Mouse (Mus musculus) intestine, embryonic 16.5 days (tissue): ENCODE data around the gene Cuta. TPM values are rescaled to one million over a fixed set of nuclear protein-coding genes. Genes with fewer than 3 reads are reported as not detected.
"Not testable (repeated sequence)": the region's sequence is repeated elsewhere in the genome, so short reads cannot be mapped to it uniquely, and the experiment has no call there.

Experiments
- ATAC-seq: fragments of 200-750 bp; cut with Nextera tagmentation; 2 replicates; pipeline ENCODE4 v1.8.0; 2017; ENCODE audit warnings: moderate TSS enrichment, moderate library complexity
- H3K27ac ChIP-seq: fragments of 300-500 bp; sonication (generic); 2 replicates; pipeline ENCODE4 v1.5.1; 2014; ENCODE audit warnings: mild to moderate bottlenecking, low read length
- H3K27me3 ChIP-seq: fragments of 300-500 bp; sonication (generic); replicated peaks from 2 replicates; pipeline ENCODE4 v1.6.1; 2014; ENCODE audit warnings: low read length, control low read depth, mixed read lengths; ENCODE audit not compliant: control insufficient read depth, insufficient read depth
- H3K36me3 ChIP-seq: fragments of 300-500 bp; sonication (generic); 2 replicates; pipeline ENCODE4 v1.6.1; 2014; ENCODE audit warnings: low read length, control low read depth; ENCODE audit not compliant: control insufficient read depth, insufficient read depth
- H3K4me1 ChIP-seq: fragments of 300-500 bp; sonication (generic); 2 replicates; pipeline ENCODE4 v1.6.1; 2014; ENCODE audit warnings: low read length, control low read depth, mixed read lengths; ENCODE audit not compliant: control insufficient read depth, insufficient read depth
- H3K4me2 ChIP-seq: fragments of 300-500 bp; sonication (generic); 2 replicates; pipeline ENCODE4 v1.6.1; 2014; ENCODE audit warnings: low read depth, low read length, control low read depth
- H3K4me3 ChIP-seq: fragments of 300-500 bp; sonication (generic); 2 replicates; pipeline ENCODE4 v1.5.1; 2014; ENCODE audit warnings: mild to moderate bottlenecking, low read length
- H3K9ac ChIP-seq: fragments of 300-500 bp; sonication (generic); 2 replicates; pipeline ENCODE4 v1.6.1; 2014; ENCODE audit warnings: low read depth, low read length
- H3K9me3 ChIP-seq: fragments of 300-500 bp; sonication (generic); 2 replicates; pipeline ENCODE4 v1.6.1; 2016; ENCODE audit warnings: low read length, control low read depth; ENCODE audit not compliant: control insufficient read depth
- WGBS: fragments of 180-500 bp; shearing (Covaris S2); extraction: QIAGEN DNeasy Blood & Tissue Kit; methylation state at CpG from one replicate; pipeline ENCODE4 v1.1.7; 2014; 5-methylcytosine and 5-hydroxymethylcytosine counted together
- polyA plus RNA-seq: library from polyadenylated mRNA; unstranded; fragments of >200 nt; fragmentation: Nextera tagmentation; extraction: Ambion mirVana; gene quantifications from 2 replicates; pipeline ENCODE4 v1.2.1, GENCODE M21; 2015

The Cuta gene
- polyA plus RNA-seq, 1 experiment from 2014 or later, result 294 TPM

DNA sequence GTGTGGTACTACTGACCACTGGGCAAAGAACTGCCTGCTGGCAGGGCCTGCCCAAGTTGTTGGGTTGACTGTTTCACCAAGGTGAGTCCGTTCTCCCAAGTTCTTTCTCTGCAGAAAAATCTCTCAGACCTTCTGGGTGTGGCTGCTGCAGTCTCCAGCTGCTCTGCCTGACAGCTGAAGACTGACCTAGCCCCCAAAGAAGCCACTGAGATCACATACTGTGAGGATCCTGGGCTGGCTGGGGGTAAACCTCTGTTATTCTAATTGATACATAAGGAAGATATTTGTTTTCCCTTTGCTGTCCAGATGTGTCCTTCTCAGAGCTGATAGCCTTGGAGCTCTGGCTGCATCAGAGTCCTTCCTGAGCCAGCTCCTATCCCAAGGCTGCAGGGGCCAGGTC lies 24.1 kb downstream of the Cuta start:
- Histone ChIP-seq H3K9ac (no peak overlapping the region), H3K36me3 (no peaks in the 10 kb centered on the region), H3K4me1 (no peaks in the 10 kb centered on the region; the same call in 1 of the 2 replicates), H3K27me3 (no peaks in the 10 kb centered on the region), H3K9me3 (no peaks in the 10 kb centered on the region), H3K4me3 (no peak overlapping the region), H3K27ac (no peak overlapping the region), H3K4me2 (no peak overlapping the region)
- WGBS, result 48% methylated on average over 1 of the region's 1 CpGs
- no peak for ATAC-seq

DNA sequence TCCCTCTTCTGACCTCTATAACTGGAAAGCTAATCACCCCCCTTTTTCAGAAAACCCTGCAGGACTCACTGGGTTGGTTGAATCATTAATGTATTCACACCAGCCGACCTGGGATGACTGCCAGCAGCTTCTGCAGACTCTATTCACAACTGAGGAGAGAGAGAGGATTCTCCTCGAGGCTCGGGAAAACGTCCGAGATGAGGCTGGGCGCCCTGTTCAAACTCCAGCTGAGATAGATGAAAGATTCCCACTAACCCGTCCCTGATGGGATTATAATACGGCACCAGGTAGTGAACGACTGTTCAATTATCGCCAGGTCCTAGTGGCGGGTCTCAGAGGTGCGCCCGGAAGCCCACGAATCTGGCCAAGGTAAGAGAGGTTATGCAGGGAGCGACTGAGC lies 31.9 kb downstream of the Cuta start:
- 86% methylated on average over 14 of the region's 15 CpGs for WGBS
- H3K27ac ChIP-seq, H3K9me3 ChIP-seq, H3K4me3 ChIP-seq, ATAC-seq, H3K27me3 ChIP-seq, H3K4me2 ChIP-seq, H3K9ac ChIP-seq, H3K36me3 ChIP-seq, H3K4me1 ChIP-seq: not testable (repeated sequence)

DNA sequence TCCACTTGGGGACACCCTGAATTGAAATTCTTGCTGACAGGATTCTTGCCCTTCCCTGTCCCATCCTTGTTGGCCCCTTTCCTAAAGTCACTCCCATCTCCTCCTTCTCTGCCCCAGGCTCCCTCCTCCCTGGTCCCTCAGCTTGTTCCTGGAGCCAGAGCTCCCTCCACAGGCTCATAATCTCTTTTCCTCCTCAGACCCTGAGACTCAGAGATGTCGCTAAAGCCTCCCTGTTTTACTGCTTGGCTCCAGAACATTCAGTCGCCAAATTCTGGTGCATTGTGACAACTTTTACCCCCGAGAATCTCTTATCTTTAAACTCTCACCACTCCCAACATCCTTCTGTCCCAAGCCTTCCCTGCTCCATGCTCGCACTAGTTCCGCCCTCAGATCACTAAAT lies 35.0 kb downstream of the Cuta start:
- H3K27me3 ChIP-seq, result no peaks in the 10 kb centered on the region; the same call in 1 of the 2 replicates
- H3K4me1 ChIP-seq, result no peaks in the 10 kb centered on the region
- H3K9me3 ChIP-seq, result no peaks in the 10 kb centered on the region
- no peak overlapping the region for H3K4me2 ChIP-seq
- no peak overlapping the region for H3K4me3 ChIP-seq
- ATAC-seq, result no peak
- no peak overlapping the region for H3K9ac ChIP-seq
- no peak overlapping the region for H3K27ac ChIP-seq
- 55% methylated on average over 5 of the region's 5 CpGs for WGBS
- H3K36me3 ChIP-seq, result no peaks in the 10 kb centered on the region

DNA sequence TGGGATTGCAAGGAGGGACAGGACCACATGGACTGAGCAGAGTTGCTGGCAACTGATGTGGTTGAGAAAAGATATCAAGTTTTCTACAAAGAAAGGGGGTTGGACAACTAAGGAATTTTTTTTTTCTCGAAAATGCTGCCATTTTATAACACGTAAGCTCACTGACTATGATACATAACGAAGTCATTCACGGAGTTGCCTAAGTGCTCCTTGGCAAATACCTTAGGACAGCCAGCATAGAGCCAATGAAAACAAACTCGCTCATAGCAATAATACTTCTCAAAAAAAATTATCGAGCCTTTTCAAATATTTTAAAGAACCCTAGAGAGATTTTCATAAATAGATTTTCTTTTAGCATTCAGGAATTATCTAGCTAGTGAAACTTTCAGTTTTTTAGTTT lies 38.5 kb downstream of the Cuta start:
- H3K4me3 ChIP-seq, result no peak overlapping the region
- H3K36me3 ChIP-seq, result no peaks in the 10 kb centered on the region
- no peak for ATAC-seq
- H3K4me1 ChIP-seq, result no peaks in the 10 kb centered on the region
- no peak overlapping the region for H3K4me2 ChIP-seq
- H3K27me3 ChIP-seq, result no peaks in the 10 kb centered on the region; the same call in 1 of the 2 replicates
- H3K9me3 ChIP-seq, result no peaks in the 10 kb centered on the region
- no peak overlapping the region for H3K27ac ChIP-seq
- no peak overlapping the region for H3K9ac ChIP-seq
- 83% methylated on average over 6 of the region's 6 CpGs for WGBS

DNA sequence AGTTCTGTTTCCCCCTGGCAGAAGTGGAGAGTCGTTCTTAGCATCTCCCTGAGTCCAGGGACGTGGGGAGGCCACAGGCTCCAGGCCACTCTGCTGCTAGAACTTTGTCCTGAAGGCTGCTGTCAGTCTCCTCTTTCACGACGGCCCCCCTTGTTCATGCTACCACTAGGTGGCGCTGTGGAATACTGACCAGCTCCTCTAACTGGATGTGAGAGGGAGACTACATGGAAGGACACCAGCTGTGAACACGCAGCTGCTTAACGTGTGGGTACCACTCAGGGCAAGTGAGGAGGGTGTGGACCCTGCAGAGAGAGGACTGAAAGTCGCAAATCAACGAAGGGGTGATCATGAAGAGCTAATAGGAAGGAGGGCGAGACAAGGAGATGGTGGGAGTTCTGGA lies 43.8 kb downstream of the Cuta start:
- 12% methylated on average over 10 of the region's 10 CpGs for WGBS

DNA sequence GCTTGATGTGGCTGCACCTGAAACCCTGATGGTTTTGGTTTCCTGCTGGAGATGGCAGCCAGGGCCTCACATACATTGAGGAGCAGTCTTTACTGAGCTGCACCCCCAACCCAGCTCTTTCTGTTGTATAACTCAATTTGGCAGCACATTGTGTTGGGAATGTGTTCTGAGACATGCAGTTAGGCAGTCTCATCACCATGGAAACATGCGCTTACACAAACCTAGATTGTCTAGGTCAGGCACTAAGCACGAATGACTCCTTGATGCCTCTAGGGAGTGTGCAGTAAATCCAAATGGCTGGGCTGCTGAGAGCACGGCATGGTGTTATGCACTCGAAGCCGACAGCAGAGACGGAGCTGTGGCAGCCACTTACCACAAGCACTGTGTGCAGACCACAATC lies 45.0 kb downstream of the Cuta start:
- Histone ChIP-seq H3K9me3 (no peaks in the 10 kb centered on the region), H3K27me3 (no peaks in the 10 kb centered on the region), H3K4me3 (no peak overlapping the region), H3K27ac (no peak overlapping the region), H3K4me1 (no peaks in the 10 kb centered on the region; the same call in 1 of the 2 replicates), H3K36me3 (no peaks in the 10 kb centered on the region), H3K9ac (no peak overlapping the region), H3K4me2 (no peak overlapping the region)
- no peak for ATAC-seq
- 78% methylated on average over 6 of the region's 6 CpGs for WGBS

More for the DNA sequence above, 43.8 kb downstream of the Cuta start:
- H3K36me3 ChIP-seq, result no peaks in the 10 kb centered on the region
- H3K4me2 ChIP-seq, result no peak overlapping the region
- no peaks in the 10 kb centered on the region for H3K27me3 ChIP-seq
- H3K4me3 ChIP-seq, result no peak overlapping the region
- no peak overlapping the region for H3K27ac ChIP-seq
- ATAC-seq, result no peak
- no peaks in the 10 kb centered on the region; the same call in 1 of the 2 replicates for H3K4me1 ChIP-seq
- no peaks in the 10 kb centered on the region for H3K9me3 ChIP-seq
- no peak overlapping the region for H3K9ac ChIP-seq

DNA sequence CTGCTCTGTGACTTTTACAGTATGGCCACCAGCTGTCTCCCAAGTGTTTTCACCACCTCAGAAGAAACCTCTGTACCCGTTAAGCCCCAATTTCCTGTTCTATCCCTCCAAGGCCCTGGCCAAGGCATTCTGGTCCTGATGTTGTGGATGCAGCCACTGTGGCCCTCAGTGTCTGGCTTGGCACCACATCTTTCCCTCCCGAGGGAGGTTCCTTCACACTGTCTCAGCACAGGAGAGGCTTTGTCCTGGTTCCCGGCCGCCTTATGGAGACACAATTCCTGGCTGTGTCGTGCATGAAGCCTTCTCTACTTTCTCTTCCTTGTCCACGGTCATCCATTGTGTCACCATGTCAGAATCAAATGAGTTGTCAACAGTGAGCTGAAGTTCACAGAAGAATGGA lies 45.9 kb downstream of the Cuta start:
- Histone ChIP-seq H3K27me3 (no peaks in the 10 kb centered on the region), H3K4me1 (no peaks in the 10 kb centered on the region; the same call in 1 of the 2 replicates), H3K9me3 (no peaks in the 10 kb centered on the region), H3K4me3 (no peak overlapping the region), H3K27ac (no peak overlapping the region), H3K4me2 (no peak overlapping the region), H3K9ac (no peak overlapping the region), H3K36me3 (no peaks in the 10 kb centered on the region)
- 60% methylated on average over 6 of the region's 6 CpGs for WGBS
- ATAC-seq, result no peak

DNA sequence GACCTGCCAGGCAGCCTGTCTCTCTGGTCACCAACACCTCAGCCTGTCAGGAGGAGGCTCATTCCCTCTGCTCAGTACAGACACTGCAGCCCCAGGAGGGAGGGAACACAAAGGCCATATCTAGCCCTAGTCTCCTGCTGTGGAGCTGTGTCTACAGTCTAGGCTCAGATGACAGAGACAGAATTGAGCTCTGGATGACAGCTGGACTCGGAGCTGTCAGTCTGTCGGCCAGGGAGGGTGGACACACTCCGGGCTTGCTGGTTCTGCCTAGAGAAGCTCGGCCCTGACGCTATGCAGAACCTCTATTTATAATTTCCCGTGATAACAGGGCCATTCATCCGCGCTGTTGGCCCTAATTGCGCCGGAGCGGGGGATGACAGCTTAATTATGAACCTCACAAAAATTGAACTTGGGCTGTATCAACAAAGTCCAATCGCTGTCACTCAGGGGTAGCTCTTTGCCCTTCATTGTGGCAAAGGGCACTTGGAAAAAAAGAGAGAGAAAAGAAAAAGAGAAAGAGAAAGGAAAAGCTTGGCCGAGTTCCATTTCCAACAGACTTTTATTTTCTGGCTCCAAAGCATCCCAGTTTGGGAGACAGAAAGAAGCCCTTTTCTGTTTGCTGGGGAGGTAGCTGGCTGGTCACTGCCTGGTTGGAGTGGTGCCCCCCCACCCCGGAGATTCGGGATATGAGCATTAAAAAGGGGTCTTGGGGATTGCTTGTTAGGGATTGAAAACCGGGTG lies 46.6 kb downstream of the Cuta start:
- Histone ChIP-seq H3K4me2 (peak overlapping the region; percentile 33), H3K27ac (no peak overlapping the region), H3K36me3 (no peaks in the 10 kb centered on the region), H3K4me3 (no peak overlapping the region; the same call in 1 of the 2 replicates), H3K4me1 (no peaks in the 10 kb centered on the region; the same call in 1 of the 2 replicates), H3K27me3 (no peaks in the 10 kb centered on the region), H3K9ac (no peak overlapping the region), H3K9me3 (no peaks in the 10 kb centered on the region)
- 45% methylated on average over 16 of the region's 16 CpGs for WGBS
- ATAC-seq, result no peak

DNA sequence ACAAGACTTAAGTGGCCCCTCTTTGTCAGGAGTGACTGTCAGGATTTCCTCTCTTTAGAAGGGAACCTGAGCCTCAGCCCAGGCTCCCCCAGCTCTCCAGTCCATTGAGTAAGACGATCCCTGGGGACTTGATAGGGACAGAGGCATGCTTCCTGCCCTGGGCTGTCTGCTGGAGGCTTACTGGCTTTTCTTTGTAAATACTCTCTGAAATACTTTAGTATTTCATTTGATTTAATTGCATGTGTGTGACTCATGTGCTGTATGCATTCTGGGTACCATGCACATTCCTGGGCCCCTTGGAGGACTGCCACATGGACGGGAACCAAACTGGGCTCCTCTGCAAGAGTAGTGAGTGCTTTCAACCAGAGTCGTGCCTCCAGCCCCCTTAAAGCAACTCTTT lies 51.4 kb downstream of the Cuta start:
- peaks cover 14% of the 10 kb centered on the region for H3K4me1 ChIP-seq
- H3K9ac ChIP-seq, result no peak overlapping the region
- WGBS, result 27% methylated on average over 3 of the region's 3 CpGs
- no peaks in the 10 kb centered on the region for H3K27me3 ChIP-seq
- H3K4me2 ChIP-seq, result no peak overlapping the region
- H3K27ac ChIP-seq, result no peak overlapping the region
- ATAC-seq, result no peak
- no peaks in the 10 kb centered on the region for H3K9me3 ChIP-seq
- no peak overlapping the region for H3K4me3 ChIP-seq
- no peaks in the 10 kb centered on the region for H3K36me3 ChIP-seq
